Comparison of ENCODE assay signal across 13 mouse cellular contexts in the genomic region with DNA sequence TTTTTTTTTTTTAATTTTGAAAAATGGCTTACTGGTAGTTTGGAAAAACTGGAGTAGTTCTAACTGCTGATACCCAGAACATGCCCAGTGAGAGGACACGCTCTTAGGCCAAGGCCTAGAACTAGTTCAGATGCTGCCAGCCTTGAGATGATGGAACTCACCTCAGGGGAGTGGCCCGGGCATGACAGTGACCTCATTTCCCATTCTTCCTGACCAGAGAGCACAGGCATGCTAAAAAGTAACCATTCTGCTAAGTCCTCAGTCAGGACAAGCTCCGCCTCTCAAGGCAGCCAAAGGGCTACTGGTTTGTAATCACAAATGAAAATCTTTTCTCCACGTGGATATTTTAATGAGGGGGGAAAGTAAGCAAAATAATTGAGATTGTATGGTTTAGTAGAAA.
"Had no signal": no experiment of that assay in that cellular context is flagged by ENCODE, and none has a peak within 500 bp of the region (broad histone marks: within the 10 kb centered on the region; RNA-seq: fewer than 3 reads in every experiment).

No protein-coding gene starts in this region.

- H3K27me3 ChIP-seq: intestine, embryonic 15.5 days; midbrain, embryonic 15.5 days; neural tube, embryonic 12.5 days had no signal

- H3K4me1 ChIP-seq: intestine, embryonic 15.5 days; limb, embryonic 10.5 days; liver, embryonic 15.5 days; midbrain, embryonic 15.5 days; neural tube, embryonic 12.5 days had no signal

- H3K9me3 ChIP-seq: intestine, embryonic 15.5 days; limb, embryonic 10.5 days; liver, embryonic 15.5 days; midbrain, embryonic 15.5 days; neural tube, embryonic 12.5 days had no signal

- H3K36me3 ChIP-seq: intestine, embryonic 15.5 days; limb, embryonic 10.5 days; liver, embryonic 15.5 days; midbrain, embryonic 15.5 days; neural tube, embryonic 12.5 days had no signal

- H3K9ac ChIP-seq: intestine, embryonic 15.5 days; liver, embryonic 15.5 days; midbrain, embryonic 15.5 days; neural tube, embryonic 12.5 days had no signal

- H3K4me2 ChIP-seq: intestine, embryonic 15.5 days; liver, embryonic 11.5 days; liver, embryonic 15.5 days; midbrain, embryonic 15.5 days; neural tube, embryonic 12.5 days had no signal

- H3K27ac ChIP-seq: intestine, embryonic 15.5 days; limb, embryonic 10.5 days; liver, embryonic 15.5 days; midbrain, embryonic 15.5 days; neural tube, embryonic 12.5 days had no signal

- ATAC-seq: intestine, embryonic 15.5 days; lung, postnatal 0 days; midbrain, embryonic 15.5 days had no signal

- H3K4me3 ChIP-seq: intestine, embryonic 15.5 days; limb, embryonic 10.5 days; liver, embryonic 15.5 days; midbrain, embryonic 15.5 days; neural tube, embryonic 12.5 days had no signal

- DNase-seq: lung, adult 2 months; lung, postnatal 36 days; retina, postnatal 1 day; right cerebral cortex, postnatal 4 days; spleen, adult 18-20 months; thymus, postnatal 36 days had no signal
